Mouse (Mus musculus): Measurements from ENCODE around the gene Skap2. TPM values are rescaled to one million over a fixed set of nuclear protein-coding genes. Genes with fewer than 3 reads are reported as not detected.

Skap2 gene
- total RNA-seq, 2 experiments from 2014 or later, result 34.8 to 37.2 TPM

DNA sequence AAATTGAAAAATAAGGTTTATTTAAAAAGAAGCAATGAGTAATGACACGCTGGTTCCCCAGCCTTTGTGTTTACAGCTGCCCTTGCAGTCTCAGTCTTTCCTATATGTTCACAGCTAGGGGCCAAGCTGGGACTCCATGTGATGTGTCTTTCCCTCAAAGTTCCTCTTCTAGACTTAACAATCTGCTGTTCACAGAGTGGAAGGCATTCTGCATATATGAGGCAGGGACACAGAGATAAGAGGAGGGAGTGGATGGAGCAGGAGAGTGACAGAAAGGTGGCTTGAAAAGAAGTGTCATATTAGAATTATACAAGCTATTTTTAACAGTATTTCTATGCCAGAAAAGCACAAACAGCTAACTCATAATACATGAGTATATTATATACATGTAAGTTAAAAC, 110.8 kb downstream of the Skap2 start:
- no peak for ATAC-seq (replicated peaks; ENCODE audit: low FRiP score, poor library complexity, severe bottlenecking)

DNA sequence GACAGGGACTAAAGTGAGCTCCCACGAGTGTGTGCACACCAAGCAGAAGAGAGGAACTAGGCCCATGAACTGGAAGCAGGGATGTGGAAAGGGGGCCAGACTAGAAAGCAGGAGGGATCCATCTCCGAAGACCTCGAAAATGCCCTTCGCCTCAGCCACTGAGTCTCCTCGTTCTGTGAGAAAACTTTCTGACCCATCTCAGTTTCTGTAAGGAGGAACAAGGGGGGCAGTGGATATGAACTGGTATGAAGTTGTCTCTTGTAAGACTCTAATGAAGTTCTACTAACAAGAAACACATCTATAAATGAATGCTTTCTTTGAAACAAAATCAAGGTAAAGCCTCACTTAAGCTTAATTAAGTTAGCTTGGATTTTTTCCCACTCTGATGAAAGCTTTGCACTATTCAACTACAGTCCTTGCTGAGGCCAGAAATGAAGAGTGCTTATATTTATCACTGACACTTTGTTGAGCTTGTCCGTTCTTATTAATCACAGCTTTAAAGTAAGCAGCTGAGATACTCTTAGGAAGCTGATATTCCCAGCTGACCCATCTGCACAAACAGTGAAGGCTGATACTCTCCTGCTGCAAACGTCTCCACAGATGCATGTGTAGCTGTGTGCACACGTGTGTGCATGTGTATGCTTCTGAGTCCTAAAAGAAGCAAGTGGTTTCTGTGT, 113.9 kb downstream of the Skap2 start:
- no peak for ATAC-seq (replicated peaks; ENCODE audit: low FRiP score, poor library complexity, severe bottlenecking)

DNA sequence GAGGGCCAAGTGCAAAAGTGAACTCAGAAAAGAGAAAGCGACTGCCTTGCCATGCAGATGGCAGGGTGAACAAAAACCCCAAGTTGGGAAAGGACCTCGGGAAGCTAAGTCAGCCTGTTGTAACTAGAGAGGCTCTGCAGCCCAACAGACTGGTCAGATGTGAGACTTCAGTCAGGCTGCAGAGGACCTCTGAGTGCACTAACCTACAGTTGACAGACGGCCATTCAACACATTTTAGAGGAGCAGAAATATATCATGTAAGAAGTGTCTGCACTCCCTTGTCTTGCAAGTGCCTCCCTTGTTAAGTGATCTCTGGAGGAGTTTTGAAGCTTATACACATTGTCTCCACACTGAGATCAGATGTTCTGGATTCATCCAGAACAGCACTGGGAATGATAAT, 116.6 kb downstream of the Skap2 start:
- ATAC-seq (replicated peaks; ENCODE audit: low FRiP score, poor library complexity, severe bottlenecking), result no peak

DNA sequence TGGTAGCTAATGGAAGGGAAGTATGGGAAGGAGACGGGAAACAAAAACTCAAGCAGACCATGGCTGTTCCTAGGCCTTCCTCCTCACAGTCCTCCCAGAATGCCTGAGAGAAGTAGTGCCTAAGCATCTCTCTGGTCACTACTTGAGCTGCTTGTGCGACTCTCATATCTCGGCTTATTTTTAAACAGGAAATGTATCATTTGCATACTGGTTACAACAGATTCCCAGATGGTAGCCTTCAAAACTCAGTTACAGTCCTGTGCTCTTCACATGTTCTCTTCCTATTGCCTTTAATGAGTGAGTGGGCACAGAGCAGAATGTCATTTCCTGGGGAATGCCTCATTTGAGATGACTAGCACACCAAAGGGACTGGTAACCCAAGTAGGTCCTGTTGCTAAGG, 117.6 kb downstream of the Skap2 start:
- ATAC-seq (replicated peaks; ENCODE audit: low FRiP score, poor library complexity, severe bottlenecking), result no peak

DNA sequence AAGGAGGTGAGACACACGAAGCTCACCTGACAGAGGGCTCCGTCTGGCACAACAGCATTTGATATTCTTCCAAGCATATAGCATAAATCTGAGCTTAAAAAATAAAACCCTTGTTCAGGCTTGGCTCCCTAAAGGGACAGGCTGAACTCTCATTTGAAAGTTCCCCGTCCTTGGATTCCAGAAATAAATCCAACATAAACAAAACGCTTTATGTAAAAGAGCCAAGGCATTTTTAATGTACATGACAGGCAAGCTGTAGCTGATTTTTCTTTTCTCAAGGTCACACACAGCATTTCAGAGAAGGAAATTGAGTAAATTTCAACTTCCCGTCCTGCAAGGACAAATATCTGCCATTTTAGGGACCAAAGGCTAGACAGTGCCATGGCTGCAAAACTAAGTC, 122.0 kb downstream of the Skap2 start:
- no peak for ATAC-seq (replicated peaks; ENCODE audit: low FRiP score, poor library complexity, severe bottlenecking)

DNA sequence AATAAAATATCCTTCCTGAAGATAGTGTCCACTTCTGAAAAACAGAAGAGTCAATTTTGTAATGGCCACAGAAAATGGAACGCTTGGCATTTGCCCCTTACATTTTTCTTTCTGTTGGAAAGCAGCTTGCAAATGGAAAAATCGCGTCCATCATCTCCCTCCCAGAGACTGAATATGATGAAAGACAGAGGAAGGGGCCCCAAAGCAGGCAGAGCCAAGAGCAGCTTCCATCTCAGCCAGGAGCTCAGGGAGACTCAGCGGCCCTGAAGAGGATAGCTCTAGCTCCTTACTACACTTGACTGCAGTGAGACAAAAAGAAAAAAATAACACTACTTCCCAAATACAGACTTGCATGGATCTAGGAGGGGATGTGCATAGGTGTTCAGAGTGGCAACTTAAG, 122.5 kb downstream of the Skap2 start:
- ATAC-seq (replicated peaks; ENCODE audit: low FRiP score, poor library complexity, severe bottlenecking), result no peak

GRCm38 (mm10) chr6:51886902-51887431, 125.4 kb downstream of the Skap2 start:
- ATAC-seq (replicated peaks; ENCODE audit: low FRiP score, poor library complexity, severe bottlenecking), result no peak

- ATAC-seq (replicated peaks; ENCODE audit: low FRiP score, poor library complexity, severe bottlenecking), result no peak
These were observed 129.5 kb downstream of the Skap2 start for GRCm38 (mm10) chr6:51882880-51883274.

GRCm38 (mm10) chr6:51882266-51882879, 130.0 kb downstream of the Skap2 start:
- no peak for ATAC-seq (replicated peaks; ENCODE audit: low FRiP score, poor library complexity, severe bottlenecking)

DNA sequence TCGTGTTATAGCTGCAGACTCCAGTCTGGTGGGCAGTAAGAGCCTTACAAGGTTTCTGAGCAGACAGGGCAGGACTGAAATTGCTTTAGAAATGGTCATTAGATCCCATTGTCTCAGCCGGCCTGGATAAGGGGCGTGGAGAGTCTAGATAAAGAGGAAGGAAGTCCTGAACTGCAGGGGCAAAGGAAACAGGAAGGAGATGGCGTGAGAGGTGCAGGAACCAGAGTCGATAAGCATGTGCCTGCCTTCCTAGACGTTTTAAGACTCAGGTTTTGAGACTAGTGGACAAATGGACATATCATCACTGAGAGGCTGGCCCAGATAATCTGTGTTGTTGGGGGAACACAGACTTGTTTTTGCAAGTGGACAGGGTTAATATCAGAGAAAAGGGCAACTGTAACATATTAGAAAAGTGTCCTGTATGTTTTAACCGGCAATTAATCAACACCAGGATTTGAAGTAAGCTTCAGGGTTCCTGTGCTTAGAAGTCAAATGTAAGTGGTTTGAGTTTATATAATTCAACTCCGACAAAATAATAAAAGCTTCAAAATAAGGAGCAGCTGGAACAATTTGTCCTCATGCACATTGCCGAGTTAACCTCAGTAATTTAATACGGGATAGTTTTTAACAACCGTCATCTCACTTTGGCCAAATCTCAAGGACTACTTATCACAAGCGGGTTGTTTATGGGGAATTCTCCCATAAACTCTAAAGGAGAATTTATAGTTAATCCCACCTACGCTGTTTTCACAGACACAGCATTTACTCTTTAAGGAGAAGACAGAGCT, 131.0 kb downstream of the Skap2 start:
- ATAC-seq (replicated peaks; ENCODE audit: low FRiP score, poor library complexity, severe bottlenecking), result no peak

GRCm38 (mm10) chr6:51880778-51881177, 131.6 kb downstream of the Skap2 start:
- ATAC-seq (replicated peaks; ENCODE audit: low FRiP score, poor library complexity, severe bottlenecking), result no peak; the same call in 1 of the 2 replicates

DNA sequence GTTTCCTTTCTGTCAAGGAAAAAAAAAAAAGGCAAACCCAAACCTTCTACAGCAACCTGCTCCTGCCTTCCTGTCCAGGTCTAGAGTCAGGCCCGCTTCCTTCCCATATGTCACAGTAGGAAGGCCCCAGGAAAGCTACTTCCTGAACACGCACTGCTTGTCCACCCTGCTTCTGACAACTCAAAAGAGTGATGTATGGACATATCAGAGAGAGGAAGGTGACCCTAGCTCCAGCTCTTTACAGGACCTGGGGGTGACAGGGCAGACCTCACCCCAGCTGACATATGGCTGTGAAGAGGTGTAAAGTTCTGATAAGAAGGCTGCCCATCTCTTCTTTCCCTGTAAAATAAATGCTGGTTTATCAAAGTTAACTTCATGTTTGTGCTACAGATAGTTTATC, 133.8 kb downstream of the Skap2 start:
- no peak for ATAC-seq (replicated peaks; ENCODE audit: low FRiP score, poor library complexity, severe bottlenecking)

- no peak for ATAC-seq (replicated peaks; ENCODE audit: low FRiP score, poor library complexity, severe bottlenecking)
These were observed 135.4 kb downstream of the Skap2 start for GRCm38 (mm10) chr6:51876841-51877553.

GRCm38 (mm10) chr6:51875884-51876626, 136.3 kb downstream of the Skap2 start:
- no peak for ATAC-seq (replicated peaks; ENCODE audit: low FRiP score, poor library complexity, severe bottlenecking)

GRCm38 (mm10) chr6:51874035-51874434, 138.3 kb downstream of the Skap2 start:
- ATAC-seq (replicated peaks; ENCODE audit: low FRiP score, poor library complexity, severe bottlenecking), result no peak

GRCm38 (mm10) chr6:51871135-51871534, 141.2 kb downstream of the Skap2 start:
- no peak for ATAC-seq (replicated peaks; ENCODE audit: low FRiP score, poor library complexity, severe bottlenecking)

- no peak for ATAC-seq (replicated peaks; ENCODE audit: low FRiP score, poor library complexity, severe bottlenecking)
These were observed 142.1 kb downstream of the Skap2 start for GRCm38 (mm10) chr6:51870294-51870693.

- ATAC-seq (replicated peaks; ENCODE audit: low FRiP score, poor library complexity, severe bottlenecking), result no peak
These were observed 145.8 kb downstream of the Skap2 start for GRCm38 (mm10) chr6:51866596-51866995.

- no peak for ATAC-seq (replicated peaks; ENCODE audit: low FRiP score, poor library complexity, severe bottlenecking)
These were observed 148.8 kb downstream of the Skap2 start for GRCm38 (mm10) chr6:51863508-51863907.
